Mouse (Mus musculus): Measurements from ENCODE around the gene 1700017N19Rik.

DNA sequence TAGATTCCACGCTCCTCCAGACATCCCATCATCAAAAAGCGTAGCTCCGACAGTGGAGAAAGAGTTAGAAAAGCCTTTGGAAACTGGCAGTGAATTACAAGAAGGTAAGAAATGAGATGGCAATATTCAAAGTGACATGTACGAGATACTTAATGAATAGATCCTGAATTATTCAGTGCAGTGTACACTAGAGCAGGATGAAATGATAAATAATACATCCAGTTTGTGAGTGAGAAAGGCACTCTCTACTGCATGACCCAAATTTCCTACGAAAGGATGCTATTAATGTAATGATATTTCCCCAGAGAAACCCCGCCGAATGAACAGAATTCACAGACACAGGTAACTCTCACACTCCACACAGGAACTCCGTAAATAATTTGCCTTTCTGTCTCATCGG is 13.2 kb downstream of the 1700017N19Rik start:
- TF ChIP-seq CTCF (IDR thresholded peaks at IDR 0.05; ENCODE audit: low read depth): no peak
- no peak for TF ChIP-seq EP300 (IDR thresholded peaks at IDR 0.05; ENCODE audit: low read depth)

Measured in heart, postnatal 0 days (tissue).